Comparison of ENCODE assay signal across 9 mouse cellular contexts in genomic region chr14:56598759-56599158, GRCm38 (mm10). TPM values are rescaled to one million over a fixed set of nuclear protein-coding genes. Genes with fewer than 3 reads are reported as not detected.
DNase-seq lines count a peak whose midpoint lies in the region; ATAC-seq and TF ChIP-seq lines count a peak whose summit lies in the region.
"Had no signal": no experiment of that assay in that cellular context is flagged by ENCODE, and none has a peak within 500 bp of the region (broad histone marks: within the 10 kb centered on the region; RNA-seq: fewer than 3 reads in every experiment).

No protein-coding gene starts in this region.

- peaks cover 61% of the 10 kb centered on the region for H3K36me3 ChIP-seq in G1E (replicated peaks)
- H3K36me3 ChIP-seq in liver, embryonic 14.5 days (replicated peaks; ENCODE audit: control insufficient read depth, insufficient read depth, low read depth): no peaks in the 10 kb centered on the region
- H3K36me3 ChIP-seq in small intestine, adult 2 months (ENCODE audit: control insufficient read depth, insufficient read depth, low read length): peaks cover 68% of the 10 kb centered on the region
- H3K36me3 ChIP-seq: neural tube, embryonic 12.5 days had no signal

- TF ChIP-seq EP300 in liver, embryonic 14.5 days (IDR thresholded peaks at IDR 0.05; ENCODE audit: low read depth): no peak

- WGBS in liver, embryonic 14.5 days (ENCODE audit: insufficient replicate concordance): 54% methylated on average over 6 of the region's 6 CpGs
- 56% methylated on average over 6 of the region's 6 CpGs for WGBS in small intestine, adult 2 months

- TF ChIP-seq POLR2A in small intestine, adult 2 months (IDR thresholded peaks at IDR 0.05; ENCODE audit: low read depth, low read length): no peak; the same call in 1 of the 2 replicates

- peak; percentile 60 for DNase-seq in left cerebral cortex, postnatal 4 days
- no peak for DNase-seq in left cerebral cortex, adult 11 months (ENCODE audit: low spot score)
- DNase-seq in G1E (ENCODE audit: low spot score): peak; percentile 57
- peak; percentile 13 to 60 for DNase-seq in adrenal gland, postnatal 4 days (ENCODE audit: low spot score in 2 of 2)
- peak; percentile 16 to 24 (median 22) for DNase-seq in liver, embryonic 14.5 days (ENCODE audit: low read depth in 3 of 3, low spot score in 3 of 3)

- intact Hi-C loops in left cerebral cortex, postnatal 4 days (cut with DNase I): no loop called here

- H3K27ac ChIP-seq in liver, embryonic 14.5 days: no peak overlapping the region
- no peak overlapping the region for H3K27ac ChIP-seq in small intestine, adult 2 months (ENCODE audit: insufficient read depth, low read depth, low read length)
- H3K27ac ChIP-seq: heart, embryonic 15.5 days; neural tube, embryonic 12.5 days had no signal

- H3K4me1 ChIP-seq in G1E (ENCODE audit: insufficient read depth, low read depth, low read length): no peaks in the 10 kb centered on the region
- no peaks in the 10 kb centered on the region for H3K4me1 ChIP-seq in liver, embryonic 14.5 days (replicated peaks; ENCODE audit: control insufficient read depth in 2 of 2, insufficient read depth in 2 of 2, low read length in 1 of 2)
- H3K4me1 ChIP-seq in small intestine, adult 2 months (ENCODE audit: control insufficient read depth, insufficient read depth, insufficient read length, low read length): peaks cover under 1% of the 10 kb centered on the region; the same call in 1 of the 2 replicates
- H3K4me1 ChIP-seq: heart, embryonic 15.5 days; neural tube, embryonic 12.5 days had no signal

- no peak overlapping the region for H3K9ac ChIP-seq in liver, embryonic 14.5 days (replicated peaks)
- H3K9ac ChIP-seq: heart, embryonic 15.5 days; neural tube, embryonic 12.5 days had no signal

- peak; percentile 50 for TF ChIP-seq CTCF in G1E (IDR thresholded peaks at IDR 0.05; ENCODE audit: low read depth, low read length)
- peak; percentile 94 for TF ChIP-seq CTCF in liver, embryonic 14.5 days (IDR thresholded peaks at IDR 0.05; ENCODE audit: low read depth)
- peak; percentile 89; the same call in 1 of the 2 replicates for TF ChIP-seq CTCF in small intestine, adult 2 months (IDR thresholded peaks at IDR 0.05; ENCODE audit: extremely low read depth, insufficient read length, insufficient replicate concordance, low read depth, low read length)

- H3K4me2 ChIP-seq in liver, embryonic 14.5 days (ENCODE audit: low read depth): no peak overlapping the region
- H3K4me2 ChIP-seq: heart, embryonic 15.5 days; neural tube, embryonic 12.5 days had no signal

- H3K27me3 ChIP-seq in G1E (ENCODE audit: insufficient read depth, low read length): no peaks in the 10 kb centered on the region
- H3K27me3 ChIP-seq in liver, embryonic 14.5 days (ENCODE audit: control insufficient read depth, insufficient read depth, low read length): no peaks in the 10 kb centered on the region
- no peaks in the 10 kb centered on the region for H3K27me3 ChIP-seq in small intestine, adult 2 months (ENCODE audit: control insufficient read depth, insufficient read depth, low read length)
- H3K27me3 ChIP-seq: heart, embryonic 15.5 days; neural tube, embryonic 12.5 days had no signal

- no peaks in the 10 kb centered on the region for H3K9me3 ChIP-seq in G1E (replicated peaks)
- no peaks in the 10 kb centered on the region for H3K9me3 ChIP-seq in liver, embryonic 14.5 days (ENCODE audit: control insufficient read depth, low read length)
- H3K9me3 ChIP-seq: heart, embryonic 15.5 days; neural tube, embryonic 12.5 days had no signal

- peak; percentile 8; the same call in 1 of the 2 replicates for ATAC-seq in G1E (ENCODE audit: extremely low read depth, insufficient number of reproducible peaks, low FRiP score, poor library complexity, severe bottlenecking)
- ATAC-seq in erythroblast, adult 5-6 weeks (replicated peaks; ENCODE audit: low FRiP score, poor library complexity, severe bottlenecking): peak; percentile 83
- ATAC-seq in liver, embryonic 14.5 days (ENCODE audit: insufficient read depth): no peak

- no peak overlapping the region for H3K4me3 ChIP-seq in G1E (ENCODE audit: low read depth, low read length)
- no peak overlapping the region for H3K4me3 ChIP-seq in liver, embryonic 14.5 days (ENCODE audit: insufficient read depth in 1 of 2, low read depth in 2 of 2, low read length in 2 of 2)
- no peak overlapping the region for H3K4me3 ChIP-seq in small intestine, adult 2 months (ENCODE audit: low read depth, low read length)
- H3K4me3 ChIP-seq: heart, embryonic 15.5 days; neural tube, embryonic 12.5 days had no signal

RNA-seq across cellular contexts. Expression of gene Parp4, which starts 23.3 kb away (rescaled TPM):
- 1 to 10 TPM; 2.2 to 2.3 TPM for total RNA-seq in left cerebral cortex, postnatal 4 days (2021)
- 29.1 and 30.8 TPM in 2 replicates for total RNA-seq in G1E (2014; fragmentation: Nextera tagmentation)
- total RNA-seq in G1E (2017): 6.9 TPM in 2 replicates
- 1.2 and 1.4 TPM in 2 replicates for polyA plus RNA-seq in G1E (2012)
- total RNA-seq in adrenal gland, postnatal 4 days (2021): 10 to 100 TPM; 27.1 to 31.8 TPM
- 12.7 and 16.3 TPM in 2 replicates for total RNA-seq in erythroblast, adult 5-6 weeks (2015; ENCODE audit: low replicate concordance)
- 2.6 and 4.2 TPM in 2 replicates for total RNA-seq in erythroblast, adult 5-6 weeks (2017; ENCODE audit: low replicate concordance)
- polyA plus RNA-seq in liver, embryonic 14.5 days (2012; rRNA removed): 1.3 and 1.7 TPM in 2 replicates
- polyA plus RNA-seq in liver, embryonic 14.5 days (2014; fragmentation: Nextera tagmentation; extraction: Ambion mirVana): 1.8 TPM in 2 replicates
- 4.8 and 13.8 TPM in 2 replicates for polyA plus RNA-seq in small intestine, adult 2 months (2012; rRNA removed)

RNA-seq across cellular contexts. Expression of gene Cenpj, which starts 23.5 kb away (rescaled TPM):
- total RNA-seq in left cerebral cortex, postnatal 4 days (2021): 10 to 100 TPM in 1 of 2 experiments, 1 to 10 TPM in 1; 8.4 to 10.1 TPM
- 13.0 and 17.4 TPM in 2 replicates for total RNA-seq in G1E (2014; fragmentation: Nextera tagmentation)
- 13.7 and 18.8 TPM in 2 replicates for total RNA-seq in G1E (2017)
- 0.34 and 0.48 TPM in 2 replicates for polyA plus RNA-seq in G1E (2012)
- total RNA-seq in adrenal gland, postnatal 4 days (2021): 1 to 10 TPM; 8.0 to 8.4 TPM
- total RNA-seq in erythroblast, adult 5-6 weeks (2015; ENCODE audit: low replicate concordance): 6.1 and 9.4 TPM in 2 replicates
- total RNA-seq in erythroblast, adult 5-6 weeks (2017; ENCODE audit: low replicate concordance): 5.0 and 17.0 TPM in 2 replicates
- 1.9 and 4.2 TPM in 2 replicates for polyA plus RNA-seq in liver, embryonic 14.5 days (2012; rRNA removed)
- polyA plus RNA-seq in liver, embryonic 14.5 days (2014; fragmentation: Nextera tagmentation; extraction: Ambion mirVana): 3.9 and 4.0 TPM in 2 replicates
- polyA plus RNA-seq in small intestine, adult 2 months (2012; rRNA removed): 0.46 and 2.7 TPM in 2 replicates
